Mouse (Mus musculus) bone marrow macrophage, adult 2 months (primary cell): ENCODE results near the gene Rdh16.

Source experiments
- CTCF ChIP-seq: IDR thresholded peaks from 2 replicates; pipeline ENCODE4 v1.5.1; 2012; ENCODE audit warnings: low read depth, mild to moderate bottlenecking, low read length, moderate library complexity
- POLR2A ChIP-seq: IDR thresholded peaks from 2 replicates; pipeline ENCODE4 v1.6.1; 2012; ENCODE audit warnings: mild to moderate bottlenecking, low read depth, low read length, borderline replicate concordance

GRCm38 (mm10) chr10:127800891-127801290, at the start of gene Rdh16:
- TF ChIP-seq CTCF = no peak
- TF ChIP-seq POLR2A = no peak
